Mouse (Mus musculus): ENCODE data around the gene Padi1. TPM values are rescaled to one million over a fixed set of nuclear protein-coding genes. Genes with fewer than 3 reads are reported as not detected.

Gene Padi1
- total and polyA plus RNA-seq, 2 experiments, result not detected

DNA sequence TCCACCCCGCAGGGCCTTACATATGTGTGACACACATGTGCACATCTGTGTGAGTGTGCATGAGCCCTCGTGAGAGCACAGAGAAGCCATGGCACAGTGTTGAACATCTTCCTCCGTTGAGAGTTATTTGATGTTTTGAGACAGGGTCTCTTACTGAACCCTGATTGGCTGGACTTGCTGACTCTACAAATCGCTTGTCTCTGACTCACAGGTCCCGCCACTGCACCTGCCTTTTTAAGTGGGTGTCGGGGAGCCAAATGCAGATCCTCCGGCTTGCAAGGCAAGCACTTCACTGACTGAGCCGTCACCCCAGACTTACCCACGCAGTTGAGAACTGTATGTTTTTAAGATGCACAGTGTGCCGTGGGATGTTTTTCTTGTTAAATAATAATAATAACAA, 69.7 kb downstream of the Padi1 start:
- TF ChIP-seq CTCF (IDR thresholded peaks at IDR 0.05; ENCODE audit: low read depth, low read length) (no peak), POLR2A (IDR thresholded peaks at IDR 0.05; ENCODE audit: extremely low read depth, insufficient read depth, low read length) (no peak)
- Histone ChIP-seq H3K27ac (replicated peaks; ENCODE audit: insufficient read depth, low read depth, low read length) (no peak overlapping the region), H3K79me2 (ENCODE audit: control insufficient read depth, insufficient read depth, low read length) (no peaks in the 10 kb centered on the region), H3K4me1 (ENCODE audit: control insufficient read depth, insufficient read depth, low read length) (no peaks in the 10 kb centered on the region), H3K4me3 (ENCODE audit: insufficient read depth, low read depth, low read length) (no peak overlapping the region), H3K27me3 (ENCODE audit: control insufficient read depth, insufficient read depth, low read length) (no peaks in the 10 kb centered on the region), H3K9ac (ENCODE audit: low read depth, low read length) (no peak overlapping the region), H3K36me3 (ENCODE audit: control insufficient read depth, insufficient read depth, low read length) (no peaks in the 10 kb centered on the region)
- 91% methylated on average over 10 of the region's 10 CpGs for WGBS
- no peak for DNase-seq (ENCODE audit: extremely low read depth, low read depth, low spot score)

GRCm38 (mm10) chr4:140774893-140775292, 70.7 kb downstream of the Padi1 start:
- WGBS, result 95% methylated on average over 9 of the region's 9 CpGs
- TF ChIP-seq CTCF (IDR thresholded peaks at IDR 0.05; ENCODE audit: low read depth, low read length), result no peak
- TF ChIP-seq POLR2A (IDR thresholded peaks at IDR 0.05; ENCODE audit: extremely low read depth, insufficient read depth, low read length), result no peak
- no peaks in the 10 kb centered on the region for H3K79me2 ChIP-seq (ENCODE audit: control insufficient read depth, insufficient read depth, low read length)
- no peak for DNase-seq (ENCODE audit: extremely low read depth, low read depth, low spot score)
- no peaks in the 10 kb centered on the region for H3K27me3 ChIP-seq (ENCODE audit: control insufficient read depth, insufficient read depth, low read length)
- H3K27ac ChIP-seq (replicated peaks; ENCODE audit: insufficient read depth, low read depth, low read length), result no peak overlapping the region
- H3K36me3 ChIP-seq (ENCODE audit: control insufficient read depth, insufficient read depth, low read length), result no peaks in the 10 kb centered on the region
- no peak overlapping the region for H3K9ac ChIP-seq (ENCODE audit: low read depth, low read length)
- H3K4me1 ChIP-seq (ENCODE audit: control insufficient read depth, insufficient read depth, low read length), result peaks cover 3% of the 10 kb centered on the region; the same call in 1 of the 2 replicates
- H3K4me3 ChIP-seq (ENCODE audit: insufficient read depth, low read depth, low read length), result no peak overlapping the region

GRCm38 (mm10) chr4:140774025-140774800, 71.4 kb downstream of the Padi1 start, which contains the start of gene Padi4:
TSS of gene Padi4 (minus strand) at chr4:140774236.
- H3K27me3 ChIP-seq (ENCODE audit: control insufficient read depth, insufficient read depth, low read length), result no peaks in the 10 kb centered on the region
- TF ChIP-seq CTCF (IDR thresholded peaks at IDR 0.05; ENCODE audit: low read depth, low read length), result no peak
- TF ChIP-seq POLR2A (IDR thresholded peaks at IDR 0.05; ENCODE audit: extremely low read depth, insufficient read depth, low read length), result no peak
- no peaks in the 10 kb centered on the region for H3K79me2 ChIP-seq (ENCODE audit: control insufficient read depth, insufficient read depth, low read length)
- no peak within 1 kb of the TSS for H3K27ac ChIP-seq (replicated peaks; ENCODE audit: insufficient read depth, low read depth, low read length)
- peaks cover 3% of the 10 kb centered on the region; the same call in 1 of the 2 replicates for H3K4me1 ChIP-seq (ENCODE audit: control insufficient read depth, insufficient read depth, low read length)
- no peak for DNase-seq (ENCODE audit: extremely low read depth, low read depth, low spot score)
- no peaks in the 10 kb centered on the region for H3K36me3 ChIP-seq (ENCODE audit: control insufficient read depth, insufficient read depth, low read length)
- no peak within 1 kb of the TSS for H3K9ac ChIP-seq (ENCODE audit: low read depth, low read length)
- WGBS, result 89% methylated on average over 21 of the region's 21 CpGs
- no peak within 1 kb of the TSS for H3K4me3 ChIP-seq (ENCODE audit: insufficient read depth, low read depth, low read length)

- DNase-seq (ENCODE audit: extremely low read depth, low read depth, low spot score), result no peak
- no peaks in the 10 kb centered on the region for H3K36me3 ChIP-seq (ENCODE audit: control insufficient read depth, insufficient read depth, low read length)
- no peak overlapping the region for H3K9ac ChIP-seq (ENCODE audit: low read depth, low read length)
- WGBS, result 24% methylated on average over 4 of the region's 4 CpGs
- H3K4me3 ChIP-seq (ENCODE audit: insufficient read depth, low read depth, low read length), result no peak overlapping the region
- peaks cover 3% of the 10 kb centered on the region; the same call in 1 of the 2 replicates for H3K4me1 ChIP-seq (ENCODE audit: control insufficient read depth, insufficient read depth, low read length)
- H3K27me3 ChIP-seq (ENCODE audit: control insufficient read depth, insufficient read depth, low read length), result no peaks in the 10 kb centered on the region
- TF ChIP-seq CTCF (IDR thresholded peaks at IDR 0.05; ENCODE audit: low read depth, low read length) (no peak), POLR2A (IDR thresholded peaks at IDR 0.05; ENCODE audit: extremely low read depth, insufficient read depth, low read length) (no peak)
- no peaks in the 10 kb centered on the region for H3K79me2 ChIP-seq (ENCODE audit: control insufficient read depth, insufficient read depth, low read length)
- H3K27ac ChIP-seq (replicated peaks; ENCODE audit: insufficient read depth, low read depth, low read length), result no peak overlapping the region
Measured at GRCm38 (mm10) chr4:140771091-140771490, 74.5 kb downstream of the Padi1 start.

GRCm38 (mm10) chr4:140770433-140770832, 75.1 kb downstream of the Padi1 start:
- Histone ChIP-seq H3K27ac (replicated peaks; ENCODE audit: insufficient read depth, low read depth, low read length) (peak overlapping the region; percentile 37; the same call in 1 of the 2 replicates), H3K4me3 (ENCODE audit: insufficient read depth, low read depth, low read length) (peak overlapping the region; percentile 20; the same call in 1 of the 2 replicates), H3K9ac (ENCODE audit: low read depth, low read length) (0 out of 2 replicates have a peak overlapping the region, but pooled peaks have one; percentile 22), H3K27me3 (ENCODE audit: control insufficient read depth, insufficient read depth, low read length) (no peaks in the 10 kb centered on the region), H3K4me1 (ENCODE audit: control insufficient read depth, insufficient read depth, low read length) (peaks cover 3% of the 10 kb centered on the region; the same call in 1 of the 2 replicates), H3K79me2 (ENCODE audit: control insufficient read depth, insufficient read depth, low read length) (no peaks in the 10 kb centered on the region), H3K36me3 (ENCODE audit: control insufficient read depth, insufficient read depth, low read length) (no peaks in the 10 kb centered on the region)
- WGBS, result 2% methylated on average over 13 of the region's 13 CpGs
- TF ChIP-seq CTCF (IDR thresholded peaks at IDR 0.05; ENCODE audit: low read depth, low read length) (no peak), POLR2A (IDR thresholded peaks at IDR 0.05; ENCODE audit: extremely low read depth, insufficient read depth, low read length) (no peak)
- peak; percentile 36 for DNase-seq (ENCODE audit: extremely low read depth, low read depth, low spot score)

DNA sequence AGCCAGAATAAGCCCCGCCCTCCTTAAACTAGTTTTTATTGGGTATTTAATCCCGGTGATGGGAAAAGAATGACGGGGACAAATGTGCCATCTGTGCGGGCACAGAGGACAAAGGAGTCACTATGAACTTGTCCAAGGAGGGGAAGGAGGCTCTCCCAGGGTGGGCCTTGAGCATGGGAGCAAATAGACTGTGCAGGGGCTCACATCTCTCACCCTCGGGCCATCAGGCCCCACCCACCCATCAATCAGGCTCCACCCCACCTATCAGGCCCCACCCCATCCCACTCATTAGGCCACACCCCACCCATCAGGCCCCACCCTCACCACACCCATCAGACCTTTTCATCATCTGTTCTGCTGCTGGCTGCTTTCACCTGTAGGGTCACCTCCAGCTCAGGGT, 76.6 kb downstream of the Padi1 start:
- Histone ChIP-seq H3K4me1 (ENCODE audit: control insufficient read depth, insufficient read depth, low read length) (peaks cover 3% of the 10 kb centered on the region; the same call in 1 of the 2 replicates), H3K36me3 (ENCODE audit: control insufficient read depth, insufficient read depth, low read length) (no peaks in the 10 kb centered on the region), H3K79me2 (ENCODE audit: control insufficient read depth, insufficient read depth, low read length) (no peaks in the 10 kb centered on the region), H3K27me3 (ENCODE audit: control insufficient read depth, insufficient read depth, low read length) (no peaks in the 10 kb centered on the region), H3K27ac (replicated peaks; ENCODE audit: insufficient read depth, low read depth, low read length) (no peak overlapping the region), H3K4me3 (ENCODE audit: insufficient read depth, low read depth, low read length) (no peak overlapping the region), H3K9ac (ENCODE audit: low read depth, low read length) (no peak overlapping the region)
- DNase-seq (ENCODE audit: extremely low read depth, low read depth, low spot score), result no peak
- TF ChIP-seq POLR2A (IDR thresholded peaks at IDR 0.05; ENCODE audit: extremely low read depth, insufficient read depth, low read length) (no peak), CTCF (IDR thresholded peaks at IDR 0.05; ENCODE audit: low read depth, low read length) (no peak)
- 87% methylated on average over 5 of the region's 5 CpGs for WGBS
